Mouse (Mus musculus) cerebellum, postnatal 10 days (tissue): ENCODE results near the gene Tle6.
"Not testable (repeated sequence)": the region's sequence is repeated elsewhere in the genome, so short reads cannot be mapped to it uniquely, and the experiment has no call there.

Experiments used
- DNase-seq, 2 experiments: peaks; one replicate each; pipeline ENCODE4 v3.0.0; 2021; ENCODE audit warnings: mixed read lengths in 2 of 2

Gene Tle6

GRCm38 (mm10) chr10:81600738-81601203 is at the start of gene Tle6:
TSS of gene Tle6 (minus strand) at chr10:81601073.
- peak; percentile 98 to 99 for DNase-seq

GRCm38 (mm10) chr10:81648803-81649775 is 48.2 kb upstream of the Tle6 start, which contains the start of gene Gm10778:
TSS of gene Gm10778 (plus strand) at chr10:81649059.
- DNase-seq: peak; percentile 93 to 94

- peak; percentile 55 to 64 for DNase-seq
These were observed 45.2 kb upstream of the Tle6 start for GRCm38 (mm10) chr10:81646015-81646555.

GRCm38 (mm10) chr10:81645391-81645790 is 44.5 kb upstream of the Tle6 start:
- peak in 1 of 2 experiments; percentile 1 for DNase-seq

- DNase-seq: peak in 1 of 2 experiments; percentile 15
These were observed 43.8 kb upstream of the Tle6 start for GRCm38 (mm10) chr10:81644716-81645115.

GRCm38 (mm10) chr10:81644162-81644561 is 43.3 kb upstream of the Tle6 start:
- no peak for DNase-seq

- DNase-seq: peak; percentile 98 to 99
These were observed 42.7 kb upstream of the Tle6 start for GRCm38 (mm10) chr10:81643449-81644055.

- no peak for DNase-seq
These were observed 42.0 kb upstream of the Tle6 start for GRCm38 (mm10) chr10:81642648-81643448.

- DNase-seq: peak; percentile 59
These were observed 41.2 kb upstream of the Tle6 start for GRCm38 (mm10) chr10:81641978-81642647.

GRCm38 (mm10) chr10:81641566-81641965 is 40.7 kb upstream of the Tle6 start:
- peak in 1 of 2 experiments; percentile 1 for DNase-seq

- DNase-seq: not testable (repeated sequence)
These were observed 40.0 kb upstream of the Tle6 start for GRCm38 (mm10) chr10:81640825-81641224.

- DNase-seq: no peak
These were observed 37.2 kb upstream of the Tle6 start for GRCm38 (mm10) chr10:81638101-81638500.

GRCm38 (mm10) chr10:81636338-81636737 is 35.5 kb upstream of the Tle6 start:
- no peak for DNase-seq

- peak; percentile 75 to 81 for DNase-seq
These were observed 32.6 kb upstream of the Tle6 start for GRCm38 (mm10) chr10:81633253-81634099.

GRCm38 (mm10) chr10:81628390-81628789 is 27.5 kb upstream of the Tle6 start, which contains the start of gene Ankrd24:
TSS of gene Ankrd24 (plus strand) at chr10:81628540.
- no peak for DNase-seq

- peak; percentile 62 to 72 for DNase-seq
These were observed 27.0 kb upstream of the Tle6 start for GRCm38 (mm10) chr10:81627836-81628220.

- DNase-seq: peak; percentile 95 to 96
These were observed 26.3 kb upstream of the Tle6 start, which contains the start of gene Sirt6 for GRCm38 (mm10) chr10:81626994-81627835. TSS of gene Sirt6 (minus strand) at chr10:81627797.

- DNase-seq: peak in 1 of 2 experiments; percentile 37
These were observed 25.5 kb upstream of the Tle6 start for GRCm38 (mm10) chr10:81626101-81626993.

GRCm38 (mm10) chr10:81623441-81623840 is 22.6 kb upstream of the Tle6 start:
- DNase-seq: no peak
